Mouse (Mus musculus) cortical plate, adult 2 months (tissue): ENCODE measurements around the gene Fam20b.

Experiments
- CTCF ChIP-seq: fragments of 200-500 bp; IDR thresholded peaks from 2 replicates; pipeline ENCODE4 v1.5.1; 2011; ENCODE audit warnings: mild to moderate bottlenecking, control low read depth, low read length; ENCODE audit not compliant: insufficient read depth; ENCODE audit errors: extremely low read depth
- POLR2A ChIP-seq: fragments of 200-500 bp; IDR thresholded peaks from 2 replicates; pipeline ENCODE4 v1.6.1; 2011; ENCODE audit warnings: mild to moderate bottlenecking, low read length, control low read depth; ENCODE audit not compliant: insufficient read depth; ENCODE audit errors: extremely low read depth

GRCm38 (mm10) chr1:156718950-156719805 is at the start of gene Fam20b:
- TF ChIP-seq CTCF (no peak), POLR2A (peak; percentile 37; the same call in 1 of the 2 replicates)
